Mouse (Mus musculus) liver, embryonic 13.5 days (tissue): Measurements from ENCODE around the gene Prkar2b. TPM values are rescaled to one million over a fixed set of nuclear protein-coding genes. Genes with fewer than 3 reads are reported as not detected.
A peak's percentile ranks its signal among the peaks of the same experiment; 100 is the strongest.

Experiments
- ATAC-seq: fragments of 200-750 bp; cut with Nextera tagmentation; 2 replicates; pipeline ENCODE4 v1.8.0; 2017; ENCODE audit warnings: low read depth, mild to moderate bottlenecking, moderate number of reproducible peaks, moderate library complexity
- DNase-seq: peaks from one replicate; pipeline ENCODE4 v3.0.0; 2022
- H3K27ac ChIP-seq: fragments of 300-500 bp; sonication (generic); 2 replicates; pipeline ENCODE4 v1.5.1; 2015; ENCODE audit warnings: moderate library complexity, mild to moderate bottlenecking, inconsistent platforms
- H3K27me3 ChIP-seq: fragments of 300-500 bp; sonication (generic); 2 replicates; pipeline ENCODE4 v1.6.1; 2015; ENCODE audit warnings: mild to moderate bottlenecking, inconsistent platforms
- H3K36me3 ChIP-seq: fragments of 300-500 bp; sonication (generic); 2 replicates; pipeline ENCODE4 v1.6.1; 2015; ENCODE audit warnings: mild to moderate bottlenecking, inconsistent platforms
- H3K4me1 ChIP-seq: fragments of 300-500 bp; sonication (generic); replicated peaks from 2 replicates; pipeline ENCODE4 v1.6.1; 2015; ENCODE audit warnings: inconsistent platforms
- H3K4me2 ChIP-seq: fragments of 300-500 bp; sonication (generic); 2 replicates; pipeline ENCODE4 v1.6.1; 2015; ENCODE audit warnings: inconsistent platforms, mild to moderate bottlenecking, moderate library complexity
- H3K4me3 ChIP-seq: fragments of 300-500 bp; sonication (generic); replicated peaks from 2 replicates; pipeline ENCODE4 v1.5.1; 2015; ENCODE audit warnings: mild to moderate bottlenecking, inconsistent platforms
- H3K9ac ChIP-seq: fragments of 300-500 bp; sonication (generic); 2 replicates; pipeline ENCODE4 v1.6.1; 2015; ENCODE audit warnings: mild to moderate bottlenecking, inconsistent platforms
- H3K9me3 ChIP-seq: fragments of 300-500 bp; sonication (generic); replicated peaks from 2 replicates; pipeline ENCODE4 v1.6.1; 2016; ENCODE audit warnings: inconsistent platforms
- WGBS: fragments of 180-500 bp; shearing (Covaris S2); methylation state at CpG from one replicate; pipeline ENCODE4 v1.1.7; 2015; ENCODE audit not compliant: insufficient replicate concordance; 5-methylcytosine and 5-hydroxymethylcytosine counted together
- polyA plus RNA-seq: library from polyadenylated mRNA; unstranded; fragments of >200 nt; fragmentation: Nextera tagmentation; extraction: Ambion mirVana; gene quantifications from 2 replicates; pipeline ENCODE4 v1.2.1, GENCODE M21; 2015

The Prkar2b gene
- polyA plus RNA-seq, result 79.3 and 94.6 TPM in 2 replicates

GRCm38 (mm10) chr12:32061090-32061930, at the start of gene Prkar2b:
TSS of gene Prkar2b (minus strand) at chr12:32061296.
- ATAC-seq, result peak; percentile 94
- Histone ChIP-seq H3K4me1 (peaks cover 51% of the 10 kb centered on the region), H3K4me3 (peak within 1 kb of the TSS; percentile 97), H3K27ac (peak within 1 kb of the TSS; percentile 99), H3K27me3 (no peaks in the 10 kb centered on the region), H3K9me3 (no peaks in the 10 kb centered on the region), H3K36me3 (no peaks in the 10 kb centered on the region; the same call in 1 of the 2 replicates), H3K9ac (peak within 1 kb of the TSS; percentile 100), H3K4me2 (peak within 1 kb of the TSS; percentile 78)
- peak; percentile 94 for DNase-seq
- 1% methylated on average over 51 of the region's 64 CpGs for WGBS

GRCm38 (mm10) chr12:32109201-32109600, 48.1 kb upstream of the Prkar2b start:
- H3K4me1 ChIP-seq, result peaks cover 97% of the 10 kb centered on the region
- DNase-seq (no peak), ATAC-seq (no peak)
- no peak overlapping the region for H3K4me2 ChIP-seq
- H3K4me3 ChIP-seq, result no peak overlapping the region
- peak overlapping the region; percentile 4; the same call in 1 of the 2 replicates for H3K9ac ChIP-seq
- H3K9me3 ChIP-seq, result no peaks in the 10 kb centered on the region
- WGBS, result 82% methylated on average over 8 of the region's 8 CpGs
- H3K27ac ChIP-seq, result peak overlapping the region; percentile 95
- no peaks in the 10 kb centered on the region for H3K27me3 ChIP-seq
- H3K36me3 ChIP-seq, result peaks cover 41% of the 10 kb centered on the region

GRCm38 (mm10) chr12:32104955-32105521, 43.9 kb upstream of the Prkar2b start:
- no peaks in the 10 kb centered on the region for H3K9me3 ChIP-seq
- peak overlapping the region; percentile 67 for H3K9ac ChIP-seq
- peaks cover 97% of the 10 kb centered on the region for H3K4me1 ChIP-seq
- peak overlapping the region; percentile 4; the same call in 1 of the 2 replicates for H3K4me3 ChIP-seq
- no peaks in the 10 kb centered on the region for H3K27me3 ChIP-seq
- H3K4me2 ChIP-seq, result peak overlapping the region; percentile 65
- H3K27ac ChIP-seq, result peak overlapping the region; percentile 95
- WGBS, result 39% methylated on average over 4 of the region's 4 CpGs
- DNase-seq (no peak), ATAC-seq (no peak)
- H3K36me3 ChIP-seq, result peaks cover 49% of the 10 kb centered on the region

GRCm38 (mm10) chr12:32104451-32104862, 43.4 kb upstream of the Prkar2b start:
- Histone ChIP-seq H3K27ac (peak overlapping the region; percentile 95), H3K36me3 (peaks cover 43% of the 10 kb centered on the region), H3K4me1 (peaks cover 91% of the 10 kb centered on the region), H3K9me3 (no peaks in the 10 kb centered on the region), H3K4me2 (peak overlapping the region; percentile 65), H3K27me3 (no peaks in the 10 kb centered on the region), H3K9ac (peak overlapping the region; percentile 74), H3K4me3 (peak overlapping the region; percentile 23; the same call in 1 of the 2 replicates)
- peak; percentile 100 for ATAC-seq
- peak; percentile 91 for DNase-seq
- WGBS, result 10% methylated on average over 6 of the region's 6 CpGs

GRCm38 (mm10) chr12:32101306-32101705, 40.2 kb upstream of the Prkar2b start:
- H3K9ac ChIP-seq, result peak overlapping the region; percentile 48
- H3K4me3 ChIP-seq, result no peak overlapping the region
- ATAC-seq (no peak), DNase-seq (no peak)
- H3K27me3 ChIP-seq, result no peaks in the 10 kb centered on the region
- H3K4me2 ChIP-seq, result peak overlapping the region; percentile 26
- peak overlapping the region; percentile 78 for H3K27ac ChIP-seq
- peaks cover 48% of the 10 kb centered on the region for H3K36me3 ChIP-seq
- 84% methylated on average over 4 of the region's 4 CpGs for WGBS
- H3K4me1 ChIP-seq, result peaks cover 78% of the 10 kb centered on the region
- no peaks in the 10 kb centered on the region for H3K9me3 ChIP-seq

GRCm38 (mm10) chr12:32099686-32100206, 38.6 kb upstream of the Prkar2b start:
- Histone ChIP-seq H3K4me3 (no peak overlapping the region), H3K27ac (peak overlapping the region; percentile 78; the same call in 1 of the 2 replicates), H3K36me3 (peaks cover 48% of the 10 kb centered on the region), H3K4me2 (no peak overlapping the region), H3K9me3 (no peaks in the 10 kb centered on the region), H3K9ac (no peak overlapping the region), H3K27me3 (no peaks in the 10 kb centered on the region), H3K4me1 (peaks cover 78% of the 10 kb centered on the region)
- DNase-seq (no peak), ATAC-seq (no peak)
- WGBS, result 71% methylated on average over 4 of the region's 4 CpGs

- Histone ChIP-seq H3K9ac (no peak overlapping the region), H3K4me3 (no peak overlapping the region), H3K36me3 (peaks cover 44% of the 10 kb centered on the region), H3K9me3 (no peaks in the 10 kb centered on the region), H3K4me2 (no peak overlapping the region), H3K27me3 (no peaks in the 10 kb centered on the region), H3K27ac (peak overlapping the region; percentile 56; the same call in 1 of the 2 replicates), H3K4me1 (peaks cover 78% of the 10 kb centered on the region)
- 73% methylated on average over 4 of the region's 4 CpGs for WGBS
- DNase-seq, result no peak
- ATAC-seq, result no peak
Measured at GRCm38 (mm10) chr12:32098596-32098995, 37.5 kb upstream of the Prkar2b start.

- Histone ChIP-seq H3K27ac (peak overlapping the region; percentile 26), H3K4me1 (peaks cover 65% of the 10 kb centered on the region), H3K36me3 (peaks cover 32% of the 10 kb centered on the region), H3K4me3 (no peak overlapping the region), H3K9ac (no peak overlapping the region), H3K27me3 (no peaks in the 10 kb centered on the region), H3K9me3 (peaks cover 3% of the 10 kb centered on the region; the same call in 1 of the 2 replicates), H3K4me2 (no peak overlapping the region)
- WGBS, result 41% methylated on average over 1 of the region's 1 CpGs
- no peak for ATAC-seq
- no peak for DNase-seq
Measured at GRCm38 (mm10) chr12:32097107-32097506, 36.0 kb upstream of the Prkar2b start.

- H3K27ac ChIP-seq, result peak overlapping the region; percentile 72
- H3K27me3 ChIP-seq, result no peaks in the 10 kb centered on the region
- H3K4me2 ChIP-seq, result no peak overlapping the region
- H3K9ac ChIP-seq, result peak overlapping the region; percentile 45; the same call in 1 of the 2 replicates
- no peak overlapping the region for H3K4me3 ChIP-seq
- peaks cover 48% of the 10 kb centered on the region for H3K4me1 ChIP-seq
- ATAC-seq (peak; percentile 39; the same call in 1 of the 2 replicates), DNase-seq (no peak)
- peaks cover 38% of the 10 kb centered on the region for H3K36me3 ChIP-seq
- 24% methylated on average over 1 of the region's 1 CpGs for WGBS
- H3K9me3 ChIP-seq, result peaks cover 22% of the 10 kb centered on the region
Measured at GRCm38 (mm10) chr12:32095164-32095563, 34.1 kb upstream of the Prkar2b start.

- H3K36me3 ChIP-seq, result peaks cover 33% of the 10 kb centered on the region
Measured at GRCm38 (mm10) chr12:32092452-32092851, 31.4 kb upstream of the Prkar2b start.

GRCm38 (mm10) chr12:32088566-32088965, 27.5 kb upstream of the Prkar2b start:
- whole genome bisulfite sequencing, result 41% methylated on average over 3 of the region's 3 CpGs
- H3K4me3 ChIP-seq, result no peak overlapping the region
- ATAC-seq, result no peak
- H3K36me3 ChIP-seq, result peaks cover 27% of the 10 kb centered on the region
- H3K27me3 ChIP-seq, result no peaks in the 10 kb centered on the region
- no peak for DNase-seq
- no peak overlapping the region for H3K27ac ChIP-seq
- peaks cover 23% of the 10 kb centered on the region for H3K9me3 ChIP-seq
- peaks cover 45% of the 10 kb centered on the region for H3K4me1 ChIP-seq
- H3K9ac ChIP-seq, result no peak overlapping the region
- H3K4me2 ChIP-seq, result no peak overlapping the region

More at GRCm38 (mm10) chr12:32092452-32092851, 31.4 kb upstream of the Prkar2b start:
- ATAC-seq (no peak), DNase-seq (no peak)
- Histone ChIP-seq H3K27me3 (no peaks in the 10 kb centered on the region), H3K4me2 (no peak overlapping the region), H3K9ac (no peak overlapping the region), H3K27ac (no peak overlapping the region), H3K4me3 (no peak overlapping the region), H3K9me3 (peaks cover 23% of the 10 kb centered on the region), H3K4me1 (peaks cover 47% of the 10 kb centered on the region)
- WGBS, result 85% methylated on average over 4 of the region's 4 CpGs
